ENCODE assay signal across 8 mouse cellular contexts in the genomic region with DNA sequence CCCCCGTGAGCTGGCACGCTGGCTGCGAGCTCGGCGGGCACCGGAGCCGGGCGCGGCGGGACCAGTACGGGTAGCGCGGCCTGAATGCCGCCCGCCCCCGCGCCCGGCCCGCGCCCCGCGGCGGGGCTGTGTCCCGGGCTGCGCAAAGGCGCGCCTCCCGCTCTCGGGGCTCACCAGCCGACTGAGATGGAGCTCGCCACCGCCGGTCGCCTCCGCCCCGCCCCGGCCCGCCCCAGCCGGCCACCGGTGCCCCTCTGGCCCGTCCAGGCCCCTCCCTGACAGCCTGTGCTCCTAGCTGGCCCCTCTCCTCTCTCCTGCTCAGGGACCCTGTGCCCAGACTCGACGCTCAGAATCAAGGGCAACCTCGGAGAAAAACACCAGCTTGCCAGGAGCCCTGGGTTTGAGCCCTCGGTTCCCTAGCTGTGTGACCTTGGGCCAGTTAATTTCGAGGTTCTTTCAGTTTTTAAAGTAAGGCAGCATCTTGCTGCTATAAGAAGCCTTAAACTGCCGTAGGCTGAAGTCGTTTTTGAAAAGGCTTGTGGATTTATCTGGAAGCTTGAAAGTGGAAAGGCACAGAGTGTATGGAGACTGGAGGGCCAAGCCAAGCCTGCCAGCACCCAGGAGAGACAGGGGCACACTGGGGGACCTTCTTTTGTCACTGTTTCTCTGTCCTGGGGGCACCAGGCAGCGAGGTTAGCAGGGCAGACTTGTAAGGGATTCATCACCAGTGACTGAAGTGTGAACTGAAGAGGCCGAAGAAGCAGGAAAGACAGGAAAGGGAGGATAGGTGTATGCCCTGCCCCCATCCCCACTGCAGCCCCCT. TPM values are rescaled to one million over a fixed set of nuclear protein-coding genes. Genes with fewer than 3 reads are reported as not detected.
A peak's percentile ranks its signal among the peaks of the same experiment; 100 is the strongest.
DNase-seq lines count a peak whose midpoint lies in the region; ATAC-seq and TF ChIP-seq lines count a peak whose summit lies in the region.

A gene (minus strand): TSS at position 183 of the 823 bp plus-strand sequence.

- H3K4me1 ChIP-seq in spleen, adult 2 months (ENCODE audit: control insufficient read depth, insufficient read depth, insufficient read length): peaks cover 3% of the 10 kb centered on the region; the same call in 1 of the 2 replicates
- H3K4me1 ChIP-seq in stomach, embryonic 16.5 days (ENCODE audit: control insufficient read depth, insufficient read depth, low read length): peaks cover 15% of the 10 kb centered on the region
- H3K4me1 ChIP-seq in kidney, adult 2 months (ENCODE audit: control insufficient read depth, insufficient read depth, low read length): no peaks in the 10 kb centered on the region

- WGBS in spleen, adult 2 months: 15% methylated on average over 50 of the region's 50 CpGs
- WGBS in stomach, embryonic 16.5 days: 6% methylated on average over 50 of the region's 50 CpGs
- 9% methylated on average over 47 of the region's 50 CpGs for WGBS in kidney, adult 2 months

- peaks cover 15% of the 10 kb centered on the region for H3K36me3 ChIP-seq in spleen, adult 2 months (ENCODE audit: control insufficient read depth, insufficient read depth, low read length)
- H3K36me3 ChIP-seq in stomach, embryonic 16.5 days (ENCODE audit: control insufficient read depth, insufficient read depth, low read length): no peaks in the 10 kb centered on the region
- H3K36me3 ChIP-seq in kidney, adult 2 months (ENCODE audit: control insufficient read depth, insufficient read depth, low read length): no peaks in the 10 kb centered on the region

- H3K9ac ChIP-seq in stomach, embryonic 16.5 days (ENCODE audit: low read length): no peak within 1 kb of the TSS

- ATAC-seq in stomach, embryonic 16.5 days (ENCODE audit: insufficient read depth, low FRiP score): no peak

- H3K9me3 ChIP-seq in stomach, embryonic 16.5 days (replicated peaks; ENCODE audit: control insufficient read depth, low read length): no peaks in the 10 kb centered on the region

- peak within 1 kb of the TSS; percentile 52 for H3K4me2 ChIP-seq in stomach, embryonic 16.5 days (ENCODE audit: low read depth, low read length)

- TF ChIP-seq POLR2A in spleen, adult 2 months (IDR thresholded peaks at IDR 0.05; ENCODE audit: low read depth, low read length): no peak
- TF ChIP-seq POLR2A in kidney, adult 2 months (IDR thresholded peaks at IDR 0.05; ENCODE audit: low read depth, low read length): no peak

- H3K4me3 ChIP-seq in gastrocnemius, adult 2 months: peak within 1 kb of the TSS; percentile 63
- peak within 1 kb of the TSS; percentile 11; the same call in 1 of the 2 replicates for H3K4me3 ChIP-seq in spleen, adult 2 months (ENCODE audit: extremely low read depth, insufficient read depth, insufficient read length)
- peak within 1 kb of the TSS; percentile 35 for H3K4me3 ChIP-seq in stomach, embryonic 16.5 days (replicated peaks; ENCODE audit: low read length)
- H3K4me3 ChIP-seq in kidney, adult 2 months (ENCODE audit: insufficient read depth, low read depth, low read length): no peak within 1 kb of the TSS

- intact Hi-C loops in gastrocnemius, adult 2 months (cut with DNase I): no loop called here
- intact Hi-C loops in gastrocnemius, postnatal 36 days (cut with DNase I): loop anchor here (10.0 kb wide), 1 partner anchor 182 kb away; no protein-coding TSS in a partner anchor
- intact Hi-C loops in left cerebral cortex, postnatal 36 days (cut with DNase I): no loop called here
- intact Hi-C loops in gastrocnemius, postnatal 14 days (cut with DNase I; ENCODE audit: low total_unique reads): no loop called here

- no peak for DNase-seq in gastrocnemius, adult 2 months
- no peak for DNase-seq in gastrocnemius, postnatal 36 days
- no peak for DNase-seq in spleen, adult 2 months (ENCODE audit: low read depth in 1 of 2, low spot score in 2 of 2)
- no peak for DNase-seq in spleen, postnatal 4 days (ENCODE audit: low spot score in 2 of 2)
- no peak for DNase-seq in left cerebral cortex, postnatal 36 days (ENCODE audit: low spot score in 2 of 2)
- no peak for DNase-seq in kidney, adult 2 months
- no peak for DNase-seq in gastrocnemius, postnatal 14 days

- peaks cover 22% of the 10 kb centered on the region for H3K27me3 ChIP-seq in spleen, adult 2 months (ENCODE audit: control insufficient read depth, insufficient read depth, low read length)
- peaks cover 66% of the 10 kb centered on the region for H3K27me3 ChIP-seq in stomach, embryonic 16.5 days (ENCODE audit: control insufficient read depth, insufficient read depth, low read length)
- peaks cover 2% of the 10 kb centered on the region; the same call in 1 of the 2 replicates for H3K27me3 ChIP-seq in kidney, adult 2 months (replicated peaks; ENCODE audit: control insufficient read depth, insufficient read depth, low read length)

- no peak for TF ChIP-seq CTCF in gastrocnemius, adult 2 months (IDR thresholded peaks at IDR 0.05)
- no peak for TF ChIP-seq CTCF in spleen, adult 2 months (IDR thresholded peaks at IDR 0.05; ENCODE audit: extremely low read depth, insufficient read depth, insufficient read length, insufficient replicate concordance)
- no peak for TF ChIP-seq CTCF in kidney, adult 2 months (conservative IDR thresholded peaks at IDR 0.05; ENCODE audit: insufficient read depth, insufficient read length, low read depth, low read length)

- H3K27ac ChIP-seq in gastrocnemius, adult 2 months: no peak within 1 kb of the TSS
- 0 out of 2 replicates have a peak within 1 kb of the TSS, but pooled peaks have one; percentile 16 for H3K27ac ChIP-seq in spleen, adult 2 months (ENCODE audit: insufficient read depth, low read length)
- no peak within 1 kb of the TSS for H3K27ac ChIP-seq in stomach, embryonic 16.5 days (ENCODE audit: low read length)
- no peak within 1 kb of the TSS for H3K27ac ChIP-seq in kidney, adult 2 months (ENCODE audit: insufficient read depth, low read depth, low read length)

RNA-seq across cellular contexts. Expression of the gene that starts here (rescaled TPM):
- under 1 TPM in 1 of 2 experiments, not detected in 1; 0.06 TPM for total RNA-seq in gastrocnemius, adult 2 months (2021)
- not detected for total RNA-seq in gastrocnemius, postnatal 36 days (2021)
- polyA plus RNA-seq in spleen, adult 2 months (2012; rRNA removed): 9.5 and 13.7 TPM in 2 replicates
- total RNA-seq in left cerebral cortex, postnatal 36 days (2021): 10 to 100 TPM; 38.6 to 42.5 TPM
- polyA plus RNA-seq in stomach, embryonic 16.5 days (2015; fragmentation: Nextera tagmentation; extraction: Ambion mirVana): not detected in 2 replicates
- polyA plus RNA-seq in kidney, adult 2 months (2012; rRNA removed): 0.34 and 0.42 TPM in 2 replicates
- not detected for total RNA-seq in gastrocnemius, postnatal 14 days (2021)

Comparison
In these comparisons a context has a peak if more than half of its experiments do, and no peak if none do; other contexts are left out.
1. RNA of the gene that starts here (total RNA-seq): 38.6 to 42.5 TPM in left cerebral cortex, postnatal 36 days; 0.06 TPM in gastrocnemius, adult 2 months, not detected in gastrocnemius, postnatal 36 days and not detected in gastrocnemius, postnatal 14 days; every median in the first group is over 10 times any median in the second.